Mouse (Mus musculus) lung, postnatal 10 days (tissue): ENCODE measurements around the gene Wwox.

Source experiments
- DNase-seq: peaks from one replicate; pipeline ENCODE4 v3.0.0; 2021

Gene Wwox

GRCm38 (mm10) chr8:114676918-114677317 lies 237.5 kb downstream of the Wwox start:
- no peak for DNase-seq

GRCm38 (mm10) chr8:114677551-114678127 lies 238.2 kb downstream of the Wwox start:
- DNase-seq = no peak

- DNase-seq = no peak
Observed at GRCm38 (mm10) chr8:114679386-114680098, 240.1 kb downstream of the Wwox start.

- DNase-seq = peak; percentile 69
Observed at GRCm38 (mm10) chr8:114681136-114681535, 241.7 kb downstream of the Wwox start.

- peak; percentile 17 for DNase-seq
Observed at GRCm38 (mm10) chr8:114682166-114682565, 242.7 kb downstream of the Wwox start.

- peak; percentile 57 for DNase-seq
Observed at GRCm38 (mm10) chr8:114684046-114684702, 244.7 kb downstream of the Wwox start.

- DNase-seq = no peak
Observed at GRCm38 (mm10) chr8:114686462-114686861, 247.0 kb downstream of the Wwox start.

GRCm38 (mm10) chr8:114688732-114689131 lies 249.3 kb downstream of the Wwox start:
- DNase-seq = no peak

GRCm38 (mm10) chr8:114694566-114695198 lies 255.2 kb downstream of the Wwox start:
- no peak for DNase-seq

GRCm38 (mm10) chr8:114703517-114703916 lies 264.1 kb downstream of the Wwox start:
- no peak for DNase-seq

- no peak for DNase-seq
Observed at GRCm38 (mm10) chr8:114707538-114708138, 268.2 kb downstream of the Wwox start.

GRCm38 (mm10) chr8:114715318-114716070 lies 276.0 kb downstream of the Wwox start:
- DNase-seq = peak; percentile 21

GRCm38 (mm10) chr8:114716546-114717255 lies 277.2 kb downstream of the Wwox start:
- DNase-seq = no peak

GRCm38 (mm10) chr8:114718821-114719220 lies 279.4 kb downstream of the Wwox start:
- DNase-seq = no peak

GRCm38 (mm10) chr8:114722611-114723010 lies 283.2 kb downstream of the Wwox start:
- no peak for DNase-seq

GRCm38 (mm10) chr8:114731260-114732140 lies 292.0 kb downstream of the Wwox start:
- DNase-seq = no peak

GRCm38 (mm10) chr8:114743185-114743915 lies 303.9 kb downstream of the Wwox start:
- no peak for DNase-seq

GRCm38 (mm10) chr8:114746373-114746772 lies 306.9 kb downstream of the Wwox start:
- no peak for DNase-seq

- no peak for DNase-seq
Observed at GRCm38 (mm10) chr8:114751376-114752135, 312.1 kb downstream of the Wwox start.
